Mouse (Mus musculus) lung, postnatal 4 days (tissue): Measurements from ENCODE around the gene Armcx1.
A peak's percentile ranks its signal among the peaks of the same experiment; 100 is the strongest.
"Not testable (repeated sequence)": the region's sequence is repeated elsewhere in the genome, so short reads cannot be mapped to it uniquely, and the experiment has no call there.

ENCODE experiments used
- DNase-seq, 2 experiments: peaks; one replicate each; pipeline ENCODE4 v3.0.0; 2021

The Armcx1 gene

DNA sequence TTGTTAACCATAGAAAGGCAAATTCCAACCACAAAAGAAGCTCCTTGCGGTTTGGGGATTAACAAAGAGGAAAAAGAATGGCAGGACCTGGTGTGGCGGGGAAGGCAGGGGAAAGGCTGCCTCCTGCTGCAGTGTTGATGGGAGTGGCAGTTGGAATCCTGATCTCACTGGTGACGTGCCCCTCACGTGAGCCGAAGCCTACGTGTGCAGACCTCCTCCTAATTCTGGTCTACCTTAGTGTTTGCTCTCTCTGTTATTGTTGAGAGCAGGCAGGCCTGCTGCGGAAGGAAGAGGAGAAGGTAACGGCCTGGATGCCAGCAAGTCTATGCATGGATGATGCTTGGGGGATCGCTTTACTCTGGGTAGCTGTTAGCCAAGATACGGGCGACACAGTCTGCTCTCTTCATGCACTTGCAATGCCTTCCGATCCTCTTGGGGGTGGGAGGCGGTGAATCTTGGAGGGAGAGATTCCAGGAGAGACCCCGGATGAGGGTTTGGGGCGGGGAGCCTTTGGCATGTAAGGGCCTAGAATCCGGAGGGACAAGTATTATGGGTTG lies at the start of gene Armcx1:
Armcx1 (plus strand) TSS at position 212 of the 557 bp plus-strand sequence.
- DNase-seq, result peak; percentile 60 to 70

- DNase-seq, result no peak
Measured at GRCm38 (mm10) chrX:134675022-134675421, 42.7 kb upstream of the Armcx1 start.

DNA sequence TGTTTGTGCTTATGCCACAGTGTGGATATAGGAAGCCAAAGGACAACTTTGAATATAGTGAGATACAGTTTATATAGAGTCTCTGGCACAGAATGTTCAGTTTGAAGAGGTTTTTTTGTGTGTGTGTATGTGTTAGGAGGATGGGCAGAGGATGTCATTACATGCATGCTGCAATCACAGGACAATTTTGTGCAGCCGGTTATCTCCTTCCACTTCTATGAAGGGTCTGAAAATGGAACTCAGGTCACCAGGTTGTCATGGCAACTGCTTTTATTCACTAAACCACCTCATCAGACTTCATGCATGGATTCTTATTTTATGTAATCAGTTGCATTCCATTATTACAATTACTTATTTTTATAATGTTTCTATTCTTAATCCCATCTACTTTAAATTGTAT lies 41.8 kb upstream of the Armcx1 start:
- no peak for DNase-seq

DNA sequence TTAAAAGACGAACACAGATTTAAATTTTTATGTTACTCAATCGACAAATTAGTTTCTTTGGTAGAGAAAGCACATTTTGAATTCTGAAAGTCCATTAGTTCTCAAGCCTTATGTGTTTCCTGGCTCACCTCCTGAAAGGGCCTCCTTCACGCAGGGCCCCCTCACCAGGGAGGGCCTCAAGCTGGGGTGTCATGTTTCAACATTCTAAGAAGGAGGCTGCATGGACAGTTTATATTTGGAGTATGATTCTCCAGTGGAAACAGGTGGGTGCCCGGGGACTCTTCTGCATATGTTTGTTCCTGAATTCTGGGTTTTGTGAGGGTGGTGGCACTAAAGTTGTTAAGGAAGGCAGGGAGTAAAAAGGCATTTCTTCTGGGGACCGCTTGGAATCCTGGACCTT lies 32.8 kb upstream of the Armcx1 start:
- DNase-seq, result no peak

- DNase-seq, result peak; percentile 66 to 87
Measured at GRCm38 (mm10) chrX:134686267-134686666, 31.5 kb upstream of the Armcx1 start, which contains the start of gene Armcx4. Armcx4 (plus strand) TSS chrX:134686519.

DNA sequence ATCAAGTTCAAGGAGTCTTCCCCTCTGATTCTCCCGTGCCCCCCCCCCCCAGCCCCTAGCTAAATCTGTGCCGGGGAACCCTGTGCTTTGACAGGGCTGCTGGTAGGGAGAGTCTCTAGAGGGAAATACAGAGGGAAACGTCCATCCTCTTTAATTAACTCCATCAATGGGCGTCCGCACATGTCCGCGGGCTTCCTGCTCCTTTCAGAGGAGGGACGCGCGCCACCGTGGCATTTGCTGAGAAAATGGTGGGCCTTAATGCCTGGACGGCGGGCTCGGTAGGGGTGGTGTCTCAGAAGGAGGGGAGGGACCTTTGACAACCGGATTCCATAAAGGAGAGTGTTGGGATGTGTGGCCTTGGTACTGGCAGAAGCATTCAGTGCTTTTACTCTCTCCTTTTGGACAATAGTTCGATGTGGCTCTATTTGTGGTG lies 31.0 kb upstream of the Armcx1 start:
- DNase-seq, result peak; percentile 59 to 60

GRCm38 (mm10) chrX:134689676-134690075 lies 28.1 kb upstream of the Armcx1 start:
- no peak for DNase-seq

GRCm38 (mm10) chrX:134690871-134691539 lies 26.8 kb upstream of the Armcx1 start:
- DNase-seq, result no peak

DNA sequence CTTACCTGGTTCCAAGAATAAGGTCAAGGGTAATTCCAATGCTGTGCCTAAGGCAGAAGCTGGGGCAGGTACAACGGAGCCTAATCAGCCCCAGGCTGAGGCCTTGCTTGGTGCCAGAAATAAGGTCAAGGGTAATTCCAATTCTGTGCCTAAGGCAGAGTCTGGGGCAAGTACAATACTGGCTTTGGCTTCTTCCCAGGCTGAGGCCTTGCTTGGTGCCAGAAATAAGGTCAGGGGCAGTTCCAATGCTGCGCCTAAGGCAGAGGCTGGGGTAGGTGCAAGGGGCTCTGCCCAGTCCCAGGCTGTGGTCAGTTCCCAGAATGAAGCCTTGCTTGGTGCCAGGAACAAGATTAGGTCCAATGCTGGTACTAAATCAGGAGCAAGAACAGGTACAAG lies 26.2 kb upstream of the Armcx1 start:
- DNase-seq, result no peak

DNA sequence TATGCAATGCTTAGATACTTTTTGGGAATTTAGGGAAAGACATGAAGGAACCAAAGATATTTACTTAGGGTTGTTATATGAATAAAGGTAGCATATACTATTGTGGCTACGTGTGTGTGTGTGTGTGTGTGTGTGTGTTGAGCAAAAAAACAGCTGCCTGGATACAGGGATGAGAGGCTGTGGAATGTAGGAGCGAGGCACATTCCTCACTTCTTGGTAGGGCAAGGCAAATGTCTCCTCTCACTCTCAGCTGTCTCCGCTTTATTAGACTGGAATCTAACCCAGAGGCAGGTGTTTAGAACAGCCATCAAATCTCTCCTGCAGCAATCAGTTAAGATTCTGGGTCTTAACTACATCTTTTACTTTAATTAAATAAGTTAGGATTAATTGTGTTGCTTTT lies 900 bp upstream of the Armcx1 start:
- no peak for DNase-seq

DNA sequence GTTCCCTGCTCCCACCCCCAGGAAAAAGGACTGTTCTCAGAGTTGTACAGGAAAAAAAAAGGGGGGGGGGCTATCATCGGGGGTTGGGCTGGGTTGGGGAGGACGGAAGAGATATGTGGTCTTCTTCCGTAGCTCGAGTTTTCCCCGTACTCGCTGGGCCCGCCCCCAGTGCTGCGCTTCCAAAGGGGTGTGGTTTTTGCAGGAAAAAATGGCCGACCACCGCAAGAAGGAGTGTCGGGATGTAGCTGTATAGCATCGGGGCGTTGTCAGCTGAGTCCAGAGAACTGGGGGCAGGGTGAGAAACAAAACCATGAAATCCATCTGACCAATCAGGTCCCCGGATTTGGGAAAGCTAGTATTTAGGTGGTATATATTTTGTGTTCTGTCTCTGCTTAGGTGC lies 761 bp downstream of the Armcx1 start:
- peak; percentile 74 to 85 for DNase-seq

- not testable (repeated sequence) for DNase-seq
Measured at GRCm38 (mm10) chrX:134723762-134724161, 6.0 kb downstream of the Armcx1 start.

- DNase-seq, result peak in 1 of 2 experiments; percentile 12
Measured at GRCm38 (mm10) chrX:134729778-134730177, 12.0 kb downstream of the Armcx1 start.

DNA sequence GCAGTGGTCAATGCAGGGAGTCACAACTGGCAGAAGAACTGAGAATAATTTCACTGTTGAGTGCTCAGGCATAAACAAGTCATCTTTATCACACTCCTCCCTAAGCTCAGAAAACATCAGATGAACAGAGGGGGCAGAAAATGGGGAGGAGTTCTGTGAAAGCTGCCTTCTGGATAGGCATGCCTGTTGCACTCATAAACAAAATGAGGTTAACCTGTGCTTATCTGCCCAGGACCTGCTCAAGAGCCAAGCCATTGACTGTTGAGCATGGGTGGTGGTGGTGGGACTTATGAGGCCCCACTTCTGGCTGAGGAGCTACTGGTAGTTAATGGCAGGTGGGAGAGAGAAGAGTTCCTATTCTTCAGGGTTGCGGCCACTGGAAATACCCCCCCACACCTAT lies 20.0 kb downstream of the Armcx1 start:
- DNase-seq, result no peak

GRCm38 (mm10) chrX:134739160-134739559 lies 21.4 kb downstream of the Armcx1 start:
- no peak for DNase-seq

DNA sequence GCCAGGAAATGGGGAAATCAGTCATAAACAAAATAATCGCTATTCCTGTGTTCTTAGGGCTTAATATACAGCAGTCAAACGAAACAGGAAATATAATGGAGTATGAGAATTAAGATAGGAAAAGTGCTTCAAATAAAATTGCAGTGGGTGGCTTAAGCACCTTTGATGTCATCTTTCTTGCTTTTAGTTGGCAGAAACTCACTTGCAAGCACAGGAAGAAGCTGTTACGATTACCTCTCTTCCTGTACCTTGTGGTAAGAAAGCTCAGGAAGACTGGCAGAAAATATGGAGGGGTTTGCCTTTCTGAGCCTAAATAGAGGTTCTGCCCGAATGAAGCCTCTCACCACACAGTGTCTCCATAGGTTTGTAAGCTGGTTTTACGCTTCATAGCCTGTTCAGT lies 24.1 kb downstream of the Armcx1 start:
- no peak for DNase-seq

GRCm38 (mm10) chrX:134746459-134746858 lies 28.7 kb downstream of the Armcx1 start:
- peak; percentile 22 to 41 for DNase-seq

DNA sequence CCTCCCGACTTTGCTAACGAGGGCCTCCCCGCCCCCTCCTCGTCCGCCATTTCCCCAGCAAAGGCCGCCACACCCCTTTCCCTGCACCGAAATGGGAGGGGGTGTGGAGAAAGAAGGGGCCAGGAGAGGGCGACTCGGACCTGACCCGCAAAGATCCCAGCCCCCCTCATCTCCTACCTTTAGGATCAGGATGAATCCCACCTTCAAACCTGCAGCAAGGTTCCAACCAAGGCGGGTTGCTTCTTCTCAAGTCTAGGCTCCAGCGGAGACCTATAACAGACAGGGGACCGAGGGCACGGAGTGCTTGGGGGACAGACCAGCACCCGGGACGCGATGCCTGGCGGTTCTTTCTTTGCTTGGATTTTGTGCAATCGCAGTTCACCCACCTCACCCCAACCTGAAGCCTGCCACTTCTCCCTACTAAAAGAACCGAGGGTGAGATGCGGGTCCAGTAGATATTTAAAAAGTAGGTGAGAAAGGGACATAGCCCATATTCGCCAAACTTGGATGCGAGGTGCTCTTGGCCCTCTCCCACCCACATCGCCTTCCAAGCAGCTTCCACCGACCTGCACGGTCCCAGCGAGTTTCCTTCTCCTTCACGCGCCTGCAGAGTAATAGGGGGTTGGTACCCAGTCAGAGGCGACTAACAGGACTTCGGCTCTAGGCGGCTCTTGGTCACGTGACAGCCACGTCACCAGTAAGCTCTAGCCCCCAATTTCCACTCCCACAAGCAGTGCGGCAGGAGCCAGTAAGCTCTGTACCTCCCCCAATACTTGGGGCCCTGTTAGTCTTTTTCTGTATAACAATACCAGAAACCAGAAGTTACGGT lies 33.2 kb downstream of the Armcx1 start, which contains the start of gene Armcx6:
Armcx6 (minus strand) TSS at position 654 of the 829 bp plus-strand sequence.
- peak; percentile 72 to 81 for DNase-seq

DNA sequence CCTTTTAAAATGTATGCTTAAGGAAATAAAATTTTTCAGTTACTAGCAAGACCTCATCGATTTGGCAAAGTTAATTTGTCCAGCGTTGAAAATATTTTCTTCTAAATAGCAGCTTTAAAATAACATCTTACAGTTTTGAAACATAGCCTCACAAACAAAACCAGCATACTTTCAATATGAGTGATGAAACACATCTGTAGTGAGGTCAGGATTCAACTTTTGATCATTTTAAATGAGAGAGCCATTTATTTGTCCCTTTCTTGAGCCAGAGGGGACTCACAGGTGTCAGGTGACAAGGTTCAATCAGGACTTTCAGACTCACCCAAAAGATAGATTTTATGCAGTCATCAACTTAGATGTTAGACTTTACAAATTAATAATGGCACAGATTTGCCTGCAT lies 34.1 kb downstream of the Armcx1 start:
- DNase-seq, result no peak

GRCm38 (mm10) chrX:134752584-134752983 lies 34.8 kb downstream of the Armcx1 start:
- no peak for DNase-seq

GRCm38 (mm10) chrX:134756434-134757292 lies 38.9 kb downstream of the Armcx1 start, which contains the start of gene Armcx3:
Armcx3 (plus strand) TSS chrX:134756595.
- peak; percentile 73 to 75 for DNase-seq

GRCm38 (mm10) chrX:134757293-134757995 lies 39.7 kb downstream of the Armcx1 start:
- DNase-seq, result no peak
